Mouse (Mus musculus) right cerebral cortex, adult 18-20 months (tissue): ENCODE data around the gene Atm.
A peak's percentile ranks its signal among the peaks of the same experiment; 100 is the strongest.

Source experiments
- DNase-seq: peaks from one replicate; pipeline ENCODE4 v3.0.0; 2022; ENCODE audit warnings: mixed read lengths

Gene Atm

DNA sequence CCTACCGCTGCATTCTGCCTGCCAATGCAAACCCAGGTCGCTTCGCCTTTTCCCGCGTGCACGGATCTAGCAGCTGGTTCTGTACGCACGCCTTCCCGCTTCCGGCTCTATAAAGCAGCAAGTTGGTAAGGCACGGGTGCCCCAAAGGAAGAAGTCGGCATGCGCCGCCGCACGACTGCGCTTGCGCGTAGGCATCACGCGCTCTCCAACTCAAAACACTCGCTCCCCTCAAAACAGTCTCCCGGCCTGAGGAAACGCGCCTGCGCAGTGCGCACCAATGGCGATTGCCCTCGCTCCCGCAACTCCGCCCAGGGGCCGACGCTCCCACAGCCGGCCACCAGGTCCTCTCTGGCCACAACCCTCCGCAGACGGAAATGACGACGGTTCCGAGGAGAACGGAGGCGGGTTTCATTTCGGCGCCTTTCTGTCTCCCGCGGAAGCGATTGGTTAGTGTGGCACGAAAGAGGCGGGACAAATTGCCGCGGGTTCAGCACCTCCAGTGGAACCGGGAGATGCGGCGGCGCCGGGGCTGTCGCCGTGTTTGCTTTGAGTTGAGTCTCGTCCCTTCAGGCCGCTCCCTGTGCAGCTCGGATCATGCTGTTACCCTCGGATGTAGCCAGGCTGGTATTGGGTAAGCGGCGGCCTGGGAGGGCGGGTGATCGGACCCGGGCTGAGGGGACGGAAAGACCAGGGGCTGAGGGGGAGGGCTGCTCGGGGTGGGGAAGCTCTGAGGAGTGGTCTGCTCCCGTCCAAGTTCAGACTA lies at the start of gene Atm, which contains the start of gene Npat:
Atm (minus strand) TSS at position 183 of the 763 bp plus-strand sequence.
Npat (plus strand) TSS at position 490 of the 763 bp plus-strand sequence.
- peak; percentile 100 for DNase-seq

GRCm38 (mm10) chr9:53581870-53582269 lies 45.3 kb upstream of the Atm start:
- DNase-seq, result no peak

- no peak for DNase-seq
Observed at GRCm38 (mm10) chr9:53575721-53576120, 39.2 kb upstream of the Atm start.

- no peak for DNase-seq
Observed at GRCm38 (mm10) chr9:53572516-53573307, 36.2 kb upstream of the Atm start.

DNA sequence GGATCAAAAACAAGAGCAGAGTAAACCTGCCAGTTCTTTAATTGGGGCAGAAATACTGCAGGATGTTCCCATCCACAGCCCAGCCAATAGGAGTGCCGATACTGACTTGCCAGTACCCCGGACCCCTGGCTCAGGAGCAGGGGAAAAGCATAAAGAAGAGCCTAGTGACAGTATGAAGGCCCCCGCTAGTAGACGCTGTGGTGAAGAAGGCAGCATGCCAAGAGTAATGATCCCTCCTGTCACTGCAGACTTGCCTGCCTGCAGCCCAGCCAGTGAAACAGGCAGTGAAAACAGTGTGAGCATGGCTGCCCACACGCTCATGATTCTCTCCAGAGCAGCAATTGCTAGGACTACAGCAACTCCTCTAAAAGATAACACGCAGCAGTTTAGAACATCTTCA lies 34.1 kb upstream of the Atm start:
- peak; percentile 41 for DNase-seq

DNA sequence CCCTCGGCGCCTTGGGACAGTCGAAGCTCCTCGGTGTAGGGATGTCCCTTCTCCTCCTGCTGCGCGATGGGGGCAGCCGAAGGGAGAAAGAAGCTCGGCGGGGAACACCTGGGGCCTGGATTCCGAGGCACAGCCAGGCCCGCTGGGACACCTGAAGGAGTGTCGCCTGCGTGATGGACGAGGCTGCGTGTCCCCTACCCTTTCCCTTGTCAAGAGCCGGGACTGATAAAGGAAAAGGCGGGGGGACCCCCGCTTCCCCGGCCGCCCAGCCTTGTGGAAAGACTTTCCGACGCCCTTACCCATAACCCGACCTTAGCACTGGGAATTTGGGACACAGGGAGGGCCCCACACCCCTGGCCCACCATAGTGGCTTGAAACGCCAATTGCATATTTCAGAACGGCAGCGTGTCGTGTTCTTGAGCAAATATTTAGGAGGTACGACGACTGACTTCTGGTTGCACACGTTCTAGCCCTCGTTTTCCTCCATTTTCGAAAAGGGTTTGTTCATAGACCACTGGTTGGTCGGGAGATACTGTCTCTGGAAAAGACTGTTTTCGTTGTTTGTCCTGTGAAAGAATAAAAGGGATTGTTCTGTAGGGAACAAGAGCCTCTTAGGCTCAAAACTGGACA lies 911 bp upstream of the Atm start:
- no peak for DNase-seq

- no peak for DNase-seq
Observed at GRCm38 (mm10) chr9:53535416-53536320, 872 bp downstream of the Atm start.

DNA sequence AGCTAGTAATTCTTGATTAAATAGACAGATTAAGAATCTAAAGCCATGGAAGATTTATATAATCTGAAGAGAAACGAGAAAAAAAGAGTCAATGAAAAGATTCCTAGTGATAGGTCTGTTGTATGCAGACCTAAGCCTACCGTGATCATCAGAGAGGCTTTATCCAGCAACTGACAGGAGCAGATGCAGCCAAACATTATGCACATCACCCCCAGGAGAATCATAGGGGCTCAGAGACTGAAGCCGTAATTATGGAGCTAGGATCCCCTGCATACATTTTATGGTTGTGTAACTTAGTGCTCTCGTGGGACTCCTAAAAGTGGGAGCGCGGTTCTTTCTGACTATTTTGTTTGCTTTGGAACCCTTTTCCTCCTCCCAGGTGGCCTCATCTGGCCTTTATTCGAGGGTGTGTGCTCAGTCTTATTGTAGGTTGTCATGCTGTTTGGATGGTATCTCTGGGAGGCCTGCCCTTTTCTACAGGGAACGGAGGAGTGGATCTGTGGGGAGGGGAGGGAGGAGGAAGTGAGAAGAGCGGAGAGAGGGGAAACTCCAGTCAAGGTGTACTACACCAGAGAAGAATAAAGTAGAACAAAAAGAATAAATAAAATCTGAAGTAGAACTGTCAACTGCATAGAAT lies 19.0 kb downstream of the Atm start:
- no peak for DNase-seq

DNA sequence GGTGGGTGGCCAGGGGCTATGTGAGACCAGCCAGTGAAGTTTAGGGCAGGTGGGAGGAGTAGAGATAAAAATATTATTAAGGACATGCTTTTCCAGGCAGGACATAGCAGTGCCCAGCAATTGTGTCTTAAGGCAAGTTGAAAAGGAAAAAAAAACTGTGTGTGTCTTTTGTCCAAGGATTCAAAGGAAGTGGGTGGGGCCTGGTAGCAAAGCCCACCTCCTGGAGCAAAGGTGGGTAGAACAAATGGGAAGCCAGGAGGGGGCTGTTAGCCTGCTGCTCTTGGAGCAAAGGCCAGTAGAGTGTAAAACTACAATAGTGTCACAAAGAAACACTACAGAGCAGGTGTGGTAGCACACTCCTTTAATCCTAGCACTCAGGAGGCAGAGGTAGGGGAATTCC lies 22.4 kb downstream of the Atm start:
- DNase-seq, result no peak

DNA sequence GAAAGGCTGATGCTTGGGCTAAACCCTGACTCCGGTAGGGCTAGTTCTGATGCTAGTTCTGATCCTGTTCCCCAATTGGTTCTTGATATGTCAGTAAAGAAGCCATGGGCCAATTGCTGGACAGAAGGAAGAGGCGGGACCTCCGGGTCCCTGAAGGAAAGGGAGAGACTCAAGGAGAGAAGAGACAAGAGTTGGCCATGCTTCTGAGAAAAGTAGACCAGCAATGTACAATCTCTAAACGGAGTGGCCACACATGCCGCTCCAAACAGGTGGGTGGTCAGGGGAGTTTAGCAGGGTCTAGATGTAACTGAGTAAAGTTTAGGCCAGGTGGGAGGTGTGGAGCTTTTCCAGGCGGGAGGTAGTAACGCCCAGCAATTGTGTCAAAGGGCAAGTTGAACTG lies 28.5 kb downstream of the Atm start:
- DNase-seq, result no peak

DNA sequence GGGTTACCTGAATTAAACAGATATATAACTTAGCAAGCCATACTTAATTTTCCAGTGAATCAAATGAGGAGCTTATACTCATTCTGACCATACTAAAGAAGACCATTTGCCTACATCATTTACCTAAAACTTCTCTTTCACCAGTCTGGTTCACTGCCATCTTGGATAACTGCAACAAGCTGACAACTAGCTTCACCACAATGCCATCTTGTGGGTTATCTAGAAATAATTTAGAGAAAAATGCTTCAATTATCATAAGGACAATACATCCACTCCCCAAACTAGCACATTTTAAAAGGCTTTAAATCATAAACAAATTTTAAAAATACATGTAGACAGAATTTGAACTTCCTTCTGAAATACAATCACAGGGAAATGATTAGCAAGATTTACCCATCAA lies 50.7 kb downstream of the Atm start:
- no peak for DNase-seq

- no peak for DNase-seq
Observed at GRCm38 (mm10) chr9:53472806-53473518, 63.6 kb downstream of the Atm start.

DNA sequence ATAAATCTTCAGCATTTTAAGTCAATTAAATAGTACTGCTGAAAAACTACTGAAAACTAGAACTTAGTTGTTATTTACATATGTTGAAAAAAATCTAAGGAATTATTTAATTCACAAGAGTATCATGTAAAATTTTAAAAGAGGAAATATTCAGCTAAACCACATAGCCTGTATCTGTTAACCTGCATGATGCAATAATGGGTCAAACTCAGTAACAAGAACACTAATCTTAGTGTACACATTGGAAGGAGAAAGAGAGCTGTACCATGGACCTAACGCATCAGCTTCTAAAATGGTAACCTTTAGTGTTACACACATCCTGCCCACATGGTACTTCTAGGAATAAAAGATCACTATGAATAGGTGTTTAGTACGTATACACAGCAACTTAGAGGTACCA lies 84.5 kb downstream of the Atm start:
- DNase-seq, result no peak

DNA sequence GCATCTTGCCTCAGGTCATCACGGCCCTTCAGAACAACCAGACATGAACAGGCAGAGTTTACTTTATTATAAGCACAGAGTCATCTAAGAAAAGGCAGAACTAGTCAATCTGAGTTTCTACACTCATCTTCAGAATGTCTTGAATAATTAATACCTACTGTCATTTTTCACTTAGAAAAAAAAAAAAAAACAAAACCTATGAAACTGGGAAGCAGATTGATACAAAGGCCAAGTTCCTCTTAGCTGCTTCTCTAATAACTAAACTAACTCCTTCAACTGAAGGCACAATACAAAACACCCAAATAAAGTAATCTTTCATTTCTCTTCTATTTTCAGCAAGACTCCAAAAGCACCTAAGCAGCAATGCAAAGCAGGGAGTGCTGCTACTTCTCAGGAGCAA lies 85.9 kb downstream of the Atm start:
- no peak for DNase-seq

DNA sequence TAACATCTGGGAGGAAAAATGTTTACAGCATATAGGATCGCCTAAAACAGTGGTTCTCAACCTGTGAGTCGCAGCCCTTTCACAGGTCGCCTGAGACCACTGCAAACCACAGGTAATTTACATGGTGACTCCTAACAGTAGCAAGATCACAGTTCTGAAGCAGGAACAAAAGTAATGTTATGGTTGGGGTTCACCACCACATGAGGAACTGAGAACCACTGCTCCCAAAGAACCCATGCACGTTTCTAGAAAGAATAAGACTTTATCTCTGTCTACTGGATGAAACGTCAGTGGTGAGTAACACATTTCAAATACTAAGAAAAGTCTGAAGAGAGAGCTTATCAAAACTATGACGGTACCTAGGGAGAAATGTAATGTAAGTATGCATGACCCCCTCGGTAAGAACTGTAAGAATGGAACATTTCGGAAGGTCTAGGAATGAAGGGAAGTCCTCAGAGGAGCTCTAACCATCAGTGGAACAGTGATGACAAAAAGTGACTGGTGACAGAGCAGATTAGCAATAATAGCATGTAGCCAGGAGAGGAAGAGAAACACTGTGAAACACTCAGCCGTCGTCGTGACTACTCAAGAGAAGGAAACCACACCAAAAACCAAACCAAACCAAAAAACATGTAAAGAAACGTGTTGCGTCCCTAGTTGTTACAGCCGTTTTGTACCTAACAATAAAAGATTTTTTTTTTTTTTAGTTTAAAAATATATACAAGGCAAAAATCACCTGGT lies 100.5 kb downstream of the Atm start:
- no peak for DNase-seq

DNA sequence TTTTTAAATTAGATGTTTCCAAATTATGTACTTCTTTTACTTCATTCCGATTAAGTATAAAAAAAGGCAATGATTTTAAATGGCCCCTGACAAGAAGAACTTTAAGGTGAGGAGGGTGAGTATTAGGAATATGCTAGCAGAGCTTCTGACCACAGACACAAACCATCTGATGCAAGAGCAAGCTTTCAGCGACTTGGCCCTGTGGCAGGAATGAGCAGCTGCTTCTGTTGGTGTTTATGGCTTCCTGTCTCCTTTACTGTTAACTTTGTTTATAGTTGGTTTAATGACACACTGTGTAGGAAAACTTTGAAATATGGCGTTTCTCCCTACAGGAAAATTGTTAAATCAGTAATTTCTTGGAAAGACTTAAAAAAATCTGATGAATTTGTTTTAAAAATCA lies 108.9 kb downstream of the Atm start:
- DNase-seq, result no peak

- no peak for DNase-seq
Observed at GRCm38 (mm10) chr9:53426726-53427125, 109.8 kb downstream of the Atm start.

DNA sequence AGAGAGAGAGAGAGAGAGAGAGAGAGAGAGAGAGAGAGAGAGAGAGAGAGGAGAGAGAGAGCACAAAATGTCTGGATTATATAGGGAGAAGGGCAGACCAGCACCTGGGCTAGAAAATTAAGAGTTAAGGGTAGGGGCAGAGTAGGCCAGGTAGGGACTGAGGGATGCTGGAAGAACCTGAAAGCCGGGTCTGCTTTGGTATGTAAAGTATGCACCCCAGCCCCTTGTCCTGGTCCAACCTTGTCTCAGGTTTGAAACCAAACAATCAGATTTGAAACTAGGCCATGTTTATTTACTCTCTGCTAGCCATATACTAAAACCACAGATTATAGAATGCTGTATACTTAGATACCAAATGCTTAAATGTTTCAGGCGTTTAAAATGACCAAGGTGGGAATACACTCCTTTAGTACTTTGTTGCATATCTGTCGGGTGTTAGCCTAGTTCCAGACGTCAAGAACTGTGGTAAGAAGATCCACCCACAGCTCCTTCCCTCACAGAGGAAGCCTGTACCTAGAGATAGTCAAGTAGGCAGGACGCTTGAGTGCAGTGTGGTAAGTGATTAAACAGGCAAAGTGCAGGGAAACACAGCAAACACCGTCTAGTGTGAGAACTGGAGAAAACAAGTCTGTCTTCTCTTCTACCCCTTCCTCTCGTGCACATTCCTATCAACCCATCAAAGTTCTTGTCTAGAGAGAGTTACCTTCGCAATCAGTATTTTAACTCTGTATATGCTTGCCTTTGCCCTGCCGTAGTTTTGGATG lies 114.2 kb downstream of the Atm start:
- DNase-seq, result no peak

GRCm38 (mm10) chr9:53409427-53409826 lies 127.1 kb downstream of the Atm start:
- no peak for DNase-seq

GRCm38 (mm10) chr9:53408953-53409361 lies 127.6 kb downstream of the Atm start:
- DNase-seq, result no peak
